Mouse (Mus musculus): ENCODE data around the gene Ahrr. TPM values are rescaled to one million over a fixed set of nuclear protein-coding genes. Genes with fewer than 3 reads are reported as not detected.

Gene Ahrr
- polyA plus RNA-seq, 1 experiment from 2014 or later = 0.21 TPM

- 19% methylated on average over 12 of the region's 12 CpGs for WGBS
- peaks cover 4% of the 10 kb centered on the region; the same call in 1 of the 2 replicates for H3K4me1 ChIP-seq (ENCODE audit: insufficient read depth, low read depth, low read length)
- no peak for DNase-seq (ENCODE audit: low spot score)
These were observed 83.2 kb downstream of the Ahrr start for GRCm38 (mm10) chr13:74208986-74209345.

GRCm38 (mm10) chr13:74208317-74208985 is 83.7 kb downstream of the Ahrr start, which contains the start of gene Exoc3:
Exoc3 (minus strand) TSS chr13:74208732.
- Histone ChIP-seq H3K4me3 (ENCODE audit: low read depth, low read length) (peak within 1 kb of the TSS; percentile 76), H3K9me3 (ENCODE audit: low read length) (no peaks in the 10 kb centered on the region), H3K27ac (ENCODE audit: low read length) (peak within 1 kb of the TSS; percentile 82), H3K4me2 (replicated peaks; ENCODE audit: low read depth, low read length) (peak within 1 kb of the TSS; percentile 63), H3K27me3 (replicated peaks; ENCODE audit: insufficient read depth, low read length) (no peaks in the 10 kb centered on the region), H3K4me1 (ENCODE audit: insufficient read depth, low read depth, low read length) (peaks cover 4% of the 10 kb centered on the region; the same call in 1 of the 2 replicates), H3K36me3 (ENCODE audit: insufficient read depth, low read length) (peaks cover 3% of the 10 kb centered on the region; the same call in 1 of the 2 replicates), H3K9ac (replicated peaks; ENCODE audit: low read depth) (peak within 1 kb of the TSS; percentile 50)
- peak; percentile 99 for ATAC-seq
- no peak; the same call in 1 of the 2 replicates for TF ChIP-seq EP300 (IDR thresholded peaks at IDR 0.05)
- 0 out of 2 replicates have a peak, but pooled peaks have one; percentile 7 for TF ChIP-seq CTCF (IDR thresholded peaks at IDR 0.05)
- peak; percentile 96 for DNase-seq (ENCODE audit: low spot score)
- WGBS = under 1% methylated on average over 39 of the region's 39 CpGs

More at GRCm38 (mm10) chr13:74208986-74209345, 83.2 kb downstream of the Ahrr start:
- Histone ChIP-seq H3K9me3 (ENCODE audit: low read length) (no peaks in the 10 kb centered on the region), H3K4me3 (ENCODE audit: low read depth, low read length) (peak overlapping the region; percentile 76), H3K4me2 (replicated peaks; ENCODE audit: low read depth, low read length) (peak overlapping the region; percentile 63), H3K9ac (replicated peaks; ENCODE audit: low read depth) (peak overlapping the region; percentile 50), H3K27ac (ENCODE audit: low read length) (peak overlapping the region; percentile 82), H3K36me3 (ENCODE audit: insufficient read depth, low read length) (no peaks in the 10 kb centered on the region; the same call in 1 of the 2 replicates), H3K27me3 (replicated peaks; ENCODE audit: insufficient read depth, low read length) (no peaks in the 10 kb centered on the region)
- TF ChIP-seq CTCF (IDR thresholded peaks at IDR 0.05) (no peak), EP300 (IDR thresholded peaks at IDR 0.05) (no peak)
- peak; percentile 25; the same call in 1 of the 2 replicates for ATAC-seq

GRCm38 (mm10) chr13:74196451-74196850 is 95.7 kb downstream of the Ahrr start:
- TF ChIP-seq CTCF (IDR thresholded peaks at IDR 0.05) (no peak), EP300 (IDR thresholded peaks at IDR 0.05) (no peak)
- Histone ChIP-seq H3K4me3 (ENCODE audit: low read depth, low read length) (no peak overlapping the region), H3K4me1 (ENCODE audit: insufficient read depth, low read depth, low read length) (no peaks in the 10 kb centered on the region), H3K36me3 (ENCODE audit: insufficient read depth, low read length) (peaks cover 25% of the 10 kb centered on the region; the same call in 1 of the 2 replicates), H3K4me2 (replicated peaks; ENCODE audit: low read depth, low read length) (no peak overlapping the region), H3K27ac (ENCODE audit: low read length) (no peak overlapping the region), H3K9ac (replicated peaks; ENCODE audit: low read depth) (no peak overlapping the region), H3K27me3 (replicated peaks; ENCODE audit: insufficient read depth, low read length) (no peaks in the 10 kb centered on the region), H3K9me3 (ENCODE audit: low read length) (no peaks in the 10 kb centered on the region)
- ATAC-seq = no peak
- DNase-seq (ENCODE audit: low spot score) = no peak
- 78% methylated on average over 3 of the region's 3 CpGs for WGBS

GRCm38 (mm10) chr13:74192613-74193012 is 99.5 kb downstream of the Ahrr start:
- Histone ChIP-seq H3K27ac (ENCODE audit: low read length) (no peak overlapping the region), H3K4me3 (ENCODE audit: low read depth, low read length) (no peak overlapping the region), H3K4me1 (ENCODE audit: insufficient read depth, low read depth, low read length) (no peaks in the 10 kb centered on the region), H3K36me3 (ENCODE audit: insufficient read depth, low read length) (peaks cover 19% of the 10 kb centered on the region; the same call in 1 of the 2 replicates), H3K9me3 (ENCODE audit: low read length) (no peaks in the 10 kb centered on the region), H3K9ac (replicated peaks; ENCODE audit: low read depth) (no peak overlapping the region), H3K4me2 (replicated peaks; ENCODE audit: low read depth, low read length) (no peak overlapping the region), H3K27me3 (replicated peaks; ENCODE audit: insufficient read depth, low read length) (no peaks in the 10 kb centered on the region)
- TF ChIP-seq CTCF (IDR thresholded peaks at IDR 0.05) = peak; percentile 62
- no peak for TF ChIP-seq EP300 (IDR thresholded peaks at IDR 0.05)
- WGBS = 73% methylated on average over 6 of the region's 6 CpGs
- ATAC-seq (no peak), DNase-seq (ENCODE audit: low spot score) (peak; percentile 44)

GRCm38 (mm10) chr13:74183011-74183695 is 109.0 kb downstream of the Ahrr start:
- TF ChIP-seq EP300 (IDR thresholded peaks at IDR 0.05) (no peak), CTCF (IDR thresholded peaks at IDR 0.05) (no peak)
- WGBS = 87% methylated on average over 5 of the region's 5 CpGs
- no peak overlapping the region for H3K4me3 ChIP-seq (ENCODE audit: low read depth, low read length)
- H3K27me3 ChIP-seq (replicated peaks; ENCODE audit: insufficient read depth, low read length) = no peaks in the 10 kb centered on the region
- H3K9me3 ChIP-seq (ENCODE audit: low read length) = no peaks in the 10 kb centered on the region
- no peaks in the 10 kb centered on the region for H3K4me1 ChIP-seq (ENCODE audit: insufficient read depth, low read depth, low read length)
- H3K4me2 ChIP-seq (replicated peaks; ENCODE audit: low read depth, low read length) = no peak overlapping the region
- H3K9ac ChIP-seq (replicated peaks; ENCODE audit: low read depth) = no peak overlapping the region
- ATAC-seq (no peak), DNase-seq (ENCODE audit: low spot score) (no peak)
- H3K27ac ChIP-seq (ENCODE audit: low read length) = no peak overlapping the region
- peaks cover 5% of the 10 kb centered on the region; the same call in 1 of the 2 replicates for H3K36me3 ChIP-seq (ENCODE audit: insufficient read depth, low read length)

- TF ChIP-seq EP300 (IDR thresholded peaks at IDR 0.05) (no peak), CTCF (IDR thresholded peaks at IDR 0.05) (no peak)
- H3K9ac ChIP-seq (replicated peaks; ENCODE audit: low read depth) = no peak overlapping the region
- H3K27me3 ChIP-seq (replicated peaks; ENCODE audit: insufficient read depth, low read length) = no peaks in the 10 kb centered on the region
- H3K27ac ChIP-seq (ENCODE audit: low read length) = no peak overlapping the region
- ATAC-seq = no peak
- H3K4me3 ChIP-seq (ENCODE audit: low read depth, low read length) = no peak overlapping the region
- WGBS = 92% methylated on average over 4 of the region's 5 CpGs
- H3K9me3 ChIP-seq (ENCODE audit: low read length) = no peaks in the 10 kb centered on the region
- no peaks in the 10 kb centered on the region for H3K4me1 ChIP-seq (ENCODE audit: insufficient read depth, low read depth, low read length)
- H3K4me2 ChIP-seq (replicated peaks; ENCODE audit: low read depth, low read length) = no peak overlapping the region
- no peak for DNase-seq (ENCODE audit: low spot score)
- peaks cover 22% of the 10 kb centered on the region for H3K36me3 ChIP-seq (ENCODE audit: insufficient read depth, low read length)
These were observed 120.1 kb downstream of the Ahrr start for GRCm38 (mm10) chr13:74172036-74172435.

All from lung, postnatal 0 days (tissue).